Mouse (Mus musculus) embryonic fibroblast, embryonic 13.5 days (primary cell): ENCODE measurements around the gene Cdk5r2.

ENCODE experiments used
- CTCF ChIP-seq: IDR thresholded peaks from 2 replicates; pipeline ENCODE4 v1.5.1; 2011; ENCODE audit warnings: mild to moderate bottlenecking, control low read depth, low read length, moderate library complexity, borderline replicate concordance; ENCODE audit not compliant: insufficient read depth
- POLR2A ChIP-seq: IDR thresholded peaks from 2 replicates; pipeline ENCODE4 v1.6.1; 2011; ENCODE audit warnings: low read depth, mild to moderate bottlenecking, control low read depth, low read length, moderate library complexity

DNA sequence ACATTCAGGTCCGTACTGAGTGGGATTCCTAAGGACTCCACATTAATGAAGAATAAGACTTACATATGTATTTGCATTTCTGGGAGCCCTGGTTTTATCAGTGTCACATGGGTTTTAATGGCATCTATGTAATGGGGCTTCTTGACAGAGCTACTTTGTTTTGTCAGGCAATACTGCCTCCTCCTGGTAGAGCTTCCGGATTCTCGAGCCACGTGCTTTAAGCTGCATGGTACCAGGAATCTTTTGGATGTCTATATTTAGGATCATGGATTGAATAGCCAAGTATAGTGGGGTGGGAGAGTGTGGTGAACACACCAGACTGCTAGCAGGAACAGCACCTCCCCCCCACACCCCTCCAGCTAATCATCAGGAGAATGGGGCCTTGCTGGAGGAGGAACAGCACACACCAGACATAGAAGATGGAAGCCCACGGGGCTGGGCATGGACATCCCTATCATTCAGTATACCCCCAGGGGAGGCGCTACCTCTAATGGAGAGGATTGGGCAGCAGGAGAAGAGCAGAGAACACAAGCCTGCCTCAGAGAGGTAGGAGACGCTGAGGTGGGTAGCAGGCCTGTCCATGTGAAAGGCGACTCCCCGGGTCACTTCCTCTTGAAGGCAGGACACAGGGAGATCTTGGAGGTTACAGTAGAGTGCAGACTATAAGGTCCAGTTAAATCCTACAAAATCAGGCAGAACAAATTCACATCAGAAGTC lies 39.6 kb upstream of the Cdk5r2 start:
- TF ChIP-seq CTCF = no peak
- no peak for TF ChIP-seq POLR2A
